Mouse (Mus musculus) common myeloid progenitor, adult 5-6 weeks (primary cell): ENCODE measurements around the gene Piwil1. TPM values are rescaled to one million over a fixed set of nuclear protein-coding genes. Genes with fewer than 3 reads are reported as not detected.

ENCODE experiments used
- total RNA-seq: library from RNA; stranded (forward); fragments of 200-1000, 187-1606 nt; gene quantifications from 2 replicates; pipeline ENCODE4 v1.2.3, GENCODE M21; 2017

Piwil1 gene
- total RNA-seq, 1 experiment from 2014 or later: not detected

Other genes with a start within 250 kb of the Piwil1 start
- 0.05 TPM in 1 of 2 replicates, not detected in the other for gene Fzd10, start 101.7 kb upstream of the Piwil1 start, total RNA-seq